ENCODE assay signal across 11 mouse cellular contexts in the genomic region with DNA sequence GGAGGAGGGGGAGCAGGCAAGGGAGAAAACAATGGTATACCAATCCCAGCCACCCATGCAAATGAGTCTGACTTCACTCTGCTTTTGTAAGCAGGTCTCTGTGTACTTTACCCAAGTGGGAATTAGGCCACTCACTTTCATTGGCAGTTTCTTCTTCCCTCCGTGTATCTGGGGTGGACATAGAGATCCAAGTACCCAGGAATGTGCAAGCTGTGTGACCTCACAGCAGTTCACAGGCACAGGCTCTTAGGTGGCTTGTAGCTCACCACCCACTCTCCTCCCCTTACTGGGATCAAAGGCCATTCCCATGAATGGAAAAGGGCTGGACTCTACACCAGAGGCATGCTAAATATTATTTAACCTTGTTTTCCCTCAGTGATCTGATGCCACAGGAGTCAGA. TPM values are rescaled to one million over a fixed set of nuclear protein-coding genes. Genes with fewer than 3 reads are reported as not detected.
DNase-seq lines count a peak whose midpoint lies in the region; ATAC-seq lines count a peak whose summit lies in the region.
"Had no signal": no experiment of that assay in that cellular context is flagged by ENCODE, and none has a peak within 500 bp of the region (broad histone marks: within the 10 kb centered on the region; RNA-seq: fewer than 3 reads in every experiment).

No protein-coding gene starts in this region.

- WGBS in intestine, embryonic 15.5 days: 9% methylated on average over 1 of the region's 1 CpGs
- 9% methylated on average over 1 of the region's 1 CpGs for WGBS in forebrain, embryonic 10.5 days

- ATAC-seq in intestine, embryonic 15.5 days: peak; percentile 92
- ATAC-seq: hindbrain, postnatal 0 days had no signal

- H3K9ac ChIP-seq in intestine, embryonic 15.5 days: no peak overlapping the region

- no peaks in the 10 kb centered on the region for H3K9me3 ChIP-seq in intestine, embryonic 15.5 days
- no peaks in the 10 kb centered on the region for H3K9me3 ChIP-seq in forebrain, embryonic 10.5 days

- H3K4me2 ChIP-seq in intestine, embryonic 15.5 days (replicated peaks): no peak overlapping the region

- DNase-seq in lung, postnatal 36 days: peak; percentile 44
- no peak for DNase-seq in lung, postnatal 10 days
- DNase-seq in kidney, postnatal 36 days: peak; percentile 75 to 93
- peak; percentile 72 for DNase-seq in yolk sac, embryonic 10.5 days (ENCODE audit: low spot score)
- no peak for DNase-seq in forebrain, embryonic 10.5 days (ENCODE audit: extremely low spot score, low spot score)
- no peak for DNase-seq in T-cell, adult 2 months (ENCODE audit: low spot score)
- DNase-seq: cerebellum, adult 9-11 months; heart, adult 18-20 months; thymus, postnatal 36 days had no signal

- H3K27me3 ChIP-seq in intestine, embryonic 15.5 days (replicated peaks): no peaks in the 10 kb centered on the region
- no peaks in the 10 kb centered on the region for H3K27me3 ChIP-seq in forebrain, embryonic 10.5 days (ENCODE audit: poor library complexity, severe bottlenecking)

- no peak overlapping the region for H3K27ac ChIP-seq in intestine, embryonic 15.5 days
- H3K27ac ChIP-seq in forebrain, embryonic 10.5 days: no peak overlapping the region
- H3K27ac ChIP-seq: hindbrain, postnatal 0 days had no signal

- H3K36me3 ChIP-seq in intestine, embryonic 15.5 days: no peaks in the 10 kb centered on the region
- H3K36me3 ChIP-seq in forebrain, embryonic 10.5 days (replicated peaks): no peaks in the 10 kb centered on the region

- 0 out of 2 replicates have a peak, but pooled peaks cover 5% of the 10 kb centered on the region for H3K4me1 ChIP-seq in intestine, embryonic 15.5 days (replicated peaks)
- H3K4me1 ChIP-seq in forebrain, embryonic 10.5 days: peaks cover 7% of the 10 kb centered on the region

- no peak overlapping the region for H3K4me3 ChIP-seq in intestine, embryonic 15.5 days (replicated peaks)
- no peak overlapping the region for H3K4me3 ChIP-seq in forebrain, embryonic 10.5 days

RNA-seq across cellular contexts. Expression of a gene that starts 10.0 kb away (rescaled TPM):
- 21.1 and 23.5 TPM in 2 replicates for polyA plus RNA-seq in intestine, embryonic 15.5 days (2015; fragmentation: Nextera tagmentation; extraction: Ambion mirVana)
- 17.3 and 18.6 TPM in 2 replicates for polyA plus RNA-seq in forebrain, embryonic 10.5 days (2016; fragmentation: Nextera tagmentation; extraction: Ambion mirVana)

Comparison
In these comparisons a context has a peak if more than half of its experiments do, and no peak if none do; other contexts are left out.
1. DNase-seq: peak in lung, postnatal 36 days (single experiment), kidney, postnatal 36 days (2 of 2) and yolk sac, embryonic 10.5 days (single experiment); none in lung, postnatal 10 days (single experiment), forebrain, embryonic 10.5 days (single experiment) and T-cell, adult 2 months (single experiment).